Mouse (Mus musculus) layer of hippocampus, postnatal 14 days (tissue): ENCODE data around the gene Otulinl. TPM values are rescaled to one million over a fixed set of nuclear protein-coding genes. Genes with fewer than 3 reads are reported as not detected.

Experiments
- DNase-seq, 2 experiments: peaks; one replicate each; pipeline ENCODE4 v3.0.0; 2021 to 2022; ENCODE audit warnings: low spot score in 2 of 2, mixed read lengths in 1 of 2
- total RNA-seq, 2 experiments: library from RNA; stranded (reverse); gene quantifications; 2 replicates each; pipeline ENCODE4 v1.2.3; 2021

Otulinl gene
- total RNA-seq, 2 experiments from 2014 or later, result 31.1 to 32.0 TPM

DNA sequence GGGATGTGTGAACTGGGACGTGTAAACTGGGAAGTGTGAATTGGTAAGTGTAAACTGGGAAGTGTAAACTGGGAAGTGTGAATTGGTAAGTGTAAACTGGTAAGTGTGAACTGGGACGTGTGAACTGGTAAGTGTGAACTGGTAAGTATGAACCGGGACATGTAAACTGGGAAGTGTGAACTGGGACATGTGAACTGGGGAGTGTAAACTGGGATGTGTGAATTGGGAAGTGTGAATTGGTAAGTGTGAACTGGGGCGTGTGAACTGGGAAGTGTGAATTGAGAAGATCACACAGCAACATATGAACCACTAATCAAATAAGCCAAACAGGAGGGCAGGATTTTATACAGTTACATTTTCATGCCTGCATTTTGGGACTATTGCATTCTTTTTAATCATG, 23.0 kb downstream of the Otulinl start:
- no peak for DNase-seq

DNA sequence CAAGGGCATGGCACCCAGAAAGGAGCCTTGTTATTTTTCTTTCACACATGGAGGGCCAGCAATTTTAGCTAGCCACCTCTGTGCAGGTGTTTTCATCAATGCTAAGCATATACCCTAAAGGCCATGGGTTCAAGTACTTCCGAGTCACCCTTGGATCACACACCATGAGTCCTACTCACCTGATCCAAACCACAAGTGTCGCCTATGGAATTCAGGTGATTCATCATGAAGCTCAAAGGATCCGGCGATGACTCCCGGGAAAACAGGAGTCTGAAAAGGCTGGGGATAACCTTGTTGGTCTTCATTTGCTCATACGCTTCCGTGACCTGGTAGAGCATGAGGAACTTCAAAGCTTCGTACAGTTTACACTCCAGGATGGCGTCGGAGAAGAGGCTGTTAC, 23.5 kb downstream of the Otulinl start:
- DNase-seq, result no peak

DNA sequence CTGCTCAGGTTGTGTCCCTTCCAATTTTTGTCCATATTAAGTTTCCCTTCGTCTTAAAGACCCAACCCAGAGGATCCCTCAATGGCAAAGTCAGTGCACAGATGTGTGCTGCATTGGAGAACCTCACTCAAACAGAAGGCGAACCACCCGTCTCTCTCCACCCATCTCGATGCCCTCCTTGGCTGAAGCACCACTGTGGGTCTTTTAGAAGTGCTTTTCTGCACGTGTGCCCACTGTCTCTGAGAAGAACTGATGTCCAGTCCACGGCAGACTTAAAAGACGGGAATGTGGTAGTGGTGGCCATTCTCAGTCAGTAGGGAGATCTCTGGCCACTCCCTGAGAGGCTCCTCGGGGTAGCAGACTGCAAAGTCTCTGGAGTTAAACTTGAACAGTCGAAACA, 24.8 kb downstream of the Otulinl start:
- no peak for DNase-seq

DNA sequence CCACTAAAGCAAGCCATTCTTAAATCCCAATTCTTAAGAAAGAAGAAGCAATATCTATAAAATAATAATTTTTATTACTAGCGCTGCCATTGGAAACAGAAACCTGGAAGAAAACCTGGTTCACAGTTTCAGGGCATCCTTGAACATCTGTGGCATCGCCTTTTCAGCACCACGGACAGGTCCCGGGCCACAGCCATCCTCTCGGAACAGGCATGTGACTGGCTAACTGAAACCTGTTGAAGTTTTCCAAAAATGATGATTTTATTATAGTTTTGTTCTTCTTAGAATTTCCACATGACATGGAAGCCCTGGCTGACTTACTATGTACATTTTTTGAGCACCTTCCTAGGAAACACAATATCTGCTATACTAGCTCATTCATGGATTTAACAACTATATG, 26.4 kb downstream of the Otulinl start:
- no peak for DNase-seq

DNA sequence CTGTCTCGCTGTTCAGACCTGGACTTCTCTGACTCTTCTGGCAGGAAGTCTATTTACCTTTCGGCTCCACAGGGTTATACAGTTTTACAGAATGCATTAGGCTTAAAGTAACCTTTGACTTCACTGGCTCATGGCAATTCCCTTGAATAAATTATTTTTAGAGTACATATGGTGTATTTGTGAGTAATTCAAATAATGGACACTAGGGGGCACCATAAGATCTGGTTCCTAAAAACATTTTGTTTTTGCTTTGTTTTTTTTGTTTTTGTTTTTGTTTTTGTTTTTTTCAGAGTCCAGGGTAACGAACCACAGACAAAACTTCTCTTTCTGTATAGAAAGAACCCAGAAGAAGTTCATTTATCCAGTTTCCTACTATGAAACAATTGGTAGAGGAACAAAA, 33.7 kb downstream of the Otulinl start:
- DNase-seq, result peak in 1 of 2 experiments; percentile 35

DNA sequence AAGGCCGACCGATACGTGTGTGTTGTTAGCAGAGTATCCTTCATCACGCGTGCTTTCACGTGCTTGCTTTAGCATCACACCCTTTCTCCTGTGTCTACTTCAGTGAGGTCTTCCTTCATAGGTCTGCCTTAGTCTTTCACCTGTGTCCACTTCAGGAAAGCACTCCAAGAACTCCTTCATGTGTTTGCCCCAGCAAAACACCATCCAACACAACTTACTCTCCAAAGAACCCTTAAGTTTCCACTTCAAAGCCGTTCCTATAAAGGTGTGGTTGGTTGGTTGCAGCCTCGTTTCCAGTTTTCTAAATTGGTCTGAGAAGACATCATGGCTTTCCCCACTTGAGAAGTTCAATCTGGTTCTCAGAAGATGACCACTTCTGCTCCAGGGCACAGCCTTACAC, 34.7 kb downstream of the Otulinl start:
- DNase-seq, result no peak

DNA sequence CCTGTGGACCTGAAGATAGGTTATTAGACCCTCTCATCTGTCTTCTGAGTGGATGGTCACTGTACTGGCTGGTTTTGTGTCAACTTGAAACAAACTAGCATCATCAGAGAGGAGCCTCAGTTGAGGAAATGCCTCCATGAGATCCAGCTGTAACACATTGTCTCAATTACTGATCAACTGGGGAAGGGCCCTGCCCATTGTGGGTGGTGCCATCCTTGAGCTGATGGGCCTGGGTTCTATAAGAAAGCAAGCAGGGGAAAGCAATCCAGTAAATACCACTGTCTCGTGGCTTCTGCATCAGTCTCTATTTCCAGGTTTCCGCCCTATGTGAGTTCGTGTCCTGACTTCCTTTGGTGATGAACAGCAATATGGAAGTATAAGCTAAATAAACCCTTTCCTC, 36.1 kb downstream of the Otulinl start:
- DNase-seq, result no peak

DNA sequence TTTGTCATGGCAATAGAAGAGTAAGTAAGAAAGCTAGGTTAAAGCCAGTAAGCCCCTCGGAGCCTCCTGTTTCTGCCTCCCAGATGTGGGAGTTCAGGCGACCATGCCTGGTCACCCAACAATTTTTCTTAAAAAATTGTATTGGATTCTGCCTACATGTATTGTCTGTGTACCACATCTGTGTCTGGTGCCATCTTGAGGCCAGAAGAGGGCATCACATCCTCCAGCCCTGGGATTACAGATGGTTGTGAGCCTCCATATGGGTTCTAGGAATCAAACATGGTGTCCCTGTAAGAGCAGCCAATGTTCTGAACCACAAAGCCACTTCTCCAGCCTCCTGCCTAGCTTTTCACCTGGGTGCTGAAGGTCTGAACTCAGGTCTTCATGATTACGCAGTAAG, 38.5 kb downstream of the Otulinl start:
- DNase-seq, result no peak

DNA sequence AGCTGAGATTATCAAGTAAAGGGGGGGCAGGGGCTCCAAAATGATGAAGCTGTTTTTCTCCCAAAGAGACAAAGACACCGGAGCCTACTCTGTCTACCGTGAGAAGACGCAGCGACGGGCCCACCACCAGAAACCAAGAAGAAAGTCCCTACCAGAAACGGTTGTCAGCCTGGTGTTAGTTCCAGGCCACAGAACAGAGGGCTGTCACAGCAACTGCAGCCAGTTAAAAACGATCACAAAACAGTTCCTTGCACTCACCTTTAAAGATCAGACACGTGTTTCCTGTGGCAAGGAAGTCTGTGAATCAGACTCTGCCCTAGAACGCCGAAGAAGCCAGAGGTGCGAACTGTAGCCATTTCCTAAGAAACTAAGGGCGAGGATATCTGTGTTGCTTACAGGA, 40.2 kb downstream of the Otulinl start:
- DNase-seq, result no peak

DNA sequence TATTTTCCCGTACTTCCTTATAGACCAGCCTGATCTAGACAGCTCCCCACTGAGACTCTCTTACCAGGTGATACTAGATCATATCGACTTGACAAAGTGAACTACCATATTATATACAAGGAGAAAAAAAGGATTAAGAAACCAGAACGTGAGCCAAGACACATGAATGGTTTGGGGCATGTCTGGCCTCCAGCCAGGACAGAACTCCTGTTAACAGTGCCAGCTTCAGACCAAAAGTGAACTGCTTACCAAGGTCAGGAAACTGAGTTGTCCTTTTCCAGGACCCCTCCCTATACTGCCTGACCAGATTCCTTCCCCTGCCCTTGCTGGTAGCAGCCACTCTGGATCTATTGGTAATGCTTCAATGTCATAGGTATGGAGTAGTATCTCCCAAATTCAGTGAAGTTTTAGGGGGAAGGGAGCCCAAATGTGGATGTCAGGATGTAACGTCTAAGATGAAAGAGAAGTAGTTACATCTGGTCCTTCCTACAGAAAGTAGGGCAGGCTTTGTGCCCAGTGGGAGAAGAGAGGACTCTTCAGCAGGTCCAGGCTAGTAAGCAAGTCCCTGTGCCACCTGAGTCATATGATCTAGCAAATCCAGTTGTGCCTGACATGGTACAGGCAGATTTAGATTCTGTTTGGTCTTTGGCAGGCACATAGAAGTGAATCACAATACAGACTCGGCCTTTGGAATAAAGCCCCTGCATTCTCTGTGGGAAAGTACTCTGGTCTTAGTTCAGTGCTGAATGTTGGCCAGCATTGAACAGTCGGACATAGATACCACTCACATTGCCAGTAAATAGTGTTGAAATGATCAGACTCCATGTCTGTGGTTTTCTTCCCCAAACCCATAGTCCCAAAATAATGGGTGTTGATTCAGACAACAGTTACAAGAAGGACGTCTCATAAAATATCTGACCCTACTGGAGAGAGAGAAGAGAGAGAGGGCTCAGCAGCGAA, 47.2 kb downstream of the Otulinl start:
- no peak for DNase-seq

DNA sequence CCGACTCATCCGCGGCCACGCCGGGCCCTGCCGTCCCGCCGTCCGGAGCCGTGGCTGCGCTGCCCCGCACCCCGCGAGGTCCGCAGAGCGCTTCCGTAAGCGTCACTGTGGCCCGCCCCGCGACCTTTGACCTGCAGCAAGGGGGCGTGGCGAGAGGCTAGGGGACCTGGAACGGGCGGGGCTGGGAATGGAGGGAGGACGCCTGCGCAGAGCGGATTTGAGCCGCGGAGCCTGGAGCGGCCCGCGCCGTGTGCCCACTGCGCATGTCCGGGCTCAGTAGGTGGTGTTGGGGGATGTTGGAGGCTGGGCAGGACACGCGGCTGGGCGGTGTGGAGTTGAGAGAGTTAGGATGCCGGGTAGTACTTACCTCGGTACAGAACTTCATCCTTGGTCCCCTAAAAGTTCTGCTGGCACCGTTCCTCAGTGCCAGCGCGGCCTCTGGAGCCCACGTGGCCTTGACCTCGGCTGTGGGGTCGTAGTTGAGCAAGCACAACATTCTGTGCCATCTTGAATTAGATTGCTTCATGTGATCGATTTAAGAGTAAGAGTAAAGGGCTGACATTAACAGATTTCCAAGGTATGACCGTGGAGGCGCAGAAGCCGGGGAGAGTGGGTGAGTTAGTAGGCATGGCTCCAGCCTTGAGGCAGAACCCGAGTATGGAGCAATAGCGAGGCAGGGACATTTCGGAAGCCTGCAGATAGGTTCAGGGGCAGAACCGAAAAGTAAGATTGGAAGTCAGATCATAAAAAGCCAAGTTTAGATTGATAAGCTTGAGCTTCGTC, 50.6 kb downstream of the Otulinl start, which contains the start of gene Otulin:
TSS of gene Otulin (minus strand) at position 93 of the 783 bp plus-strand sequence.
- DNase-seq, result peak; percentile 98 to 99

DNA sequence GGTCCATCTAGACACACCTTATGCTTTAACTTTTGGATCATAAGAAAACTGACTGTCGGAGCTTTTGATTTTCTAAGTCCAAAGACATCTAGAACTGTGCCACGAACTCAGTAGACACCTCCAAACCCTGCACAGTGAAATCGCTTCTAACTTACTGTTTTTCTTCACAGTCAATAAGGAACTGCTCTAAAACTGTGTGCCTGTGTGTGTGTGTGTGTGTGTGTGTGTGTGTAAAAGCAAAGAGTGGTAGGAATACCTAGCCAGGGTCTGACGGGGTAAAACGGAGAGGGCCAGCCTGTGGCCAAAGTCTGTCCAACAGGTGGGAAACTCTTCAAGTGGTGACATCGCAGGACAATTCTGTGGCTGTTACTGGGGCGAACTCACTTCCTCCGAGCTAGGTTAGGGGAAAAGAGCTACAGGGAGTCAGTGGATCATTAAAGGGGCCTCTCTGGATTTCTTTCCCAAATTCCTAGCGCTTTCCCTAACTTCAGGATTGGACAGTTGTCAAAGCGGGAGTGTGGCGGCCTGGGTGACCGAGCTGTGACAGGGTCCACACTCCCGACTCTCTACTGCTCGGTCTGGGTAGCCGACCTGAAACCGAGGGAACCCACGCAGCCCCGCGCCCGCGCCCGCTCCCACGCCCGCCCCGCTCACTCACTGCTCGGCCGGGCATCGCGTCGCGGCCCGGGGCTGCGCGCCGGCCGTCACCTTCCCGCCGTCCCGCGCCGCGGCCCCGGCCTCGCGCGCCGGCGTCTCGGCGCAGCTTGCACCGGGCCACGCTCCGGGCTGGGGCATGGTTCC, 51.4 kb downstream of the Otulinl start:
- peak in 1 of 2 experiments; percentile 29 for DNase-seq

DNA sequence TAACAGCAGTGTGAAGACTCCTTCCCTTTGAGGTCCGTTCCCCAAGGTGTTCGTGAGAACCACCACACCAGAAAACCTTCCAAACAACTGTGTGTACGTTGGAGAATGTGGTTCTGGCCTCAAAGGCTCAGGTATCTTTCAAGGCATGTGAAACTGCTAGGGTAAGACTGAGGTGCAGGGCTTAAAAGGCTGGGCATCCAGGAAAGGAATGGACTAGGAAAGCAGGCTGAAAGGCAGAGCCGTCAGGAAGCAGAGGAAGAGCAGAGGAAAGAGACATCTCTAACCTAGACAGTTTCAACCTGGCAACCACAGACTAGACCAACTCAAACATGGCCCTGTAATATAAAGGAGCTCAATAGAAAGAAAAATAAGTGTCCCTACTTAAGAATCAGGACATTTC, 52.3 kb downstream of the Otulinl start:
- DNase-seq, result no peak

DNA sequence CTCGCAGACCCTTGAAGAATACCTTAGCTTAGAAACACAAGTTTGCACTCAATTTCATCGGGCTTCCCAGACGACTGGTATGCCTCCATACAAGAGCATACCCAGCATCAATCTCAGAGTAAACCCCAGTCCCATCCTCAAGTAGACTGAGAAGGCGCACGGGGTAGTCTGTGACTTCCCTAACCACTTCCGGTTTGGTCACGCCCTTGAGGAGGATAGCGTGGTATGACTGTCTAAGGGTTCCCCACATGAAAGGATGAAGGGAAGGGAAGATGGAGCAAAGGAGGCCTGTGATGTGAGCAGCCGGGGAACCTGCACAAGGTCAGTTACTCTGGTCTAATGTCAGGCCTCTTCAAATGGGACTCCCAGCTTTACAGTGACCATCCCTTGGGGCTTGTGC, 53.6 kb downstream of the Otulinl start:
- DNase-seq, result no peak

DNA sequence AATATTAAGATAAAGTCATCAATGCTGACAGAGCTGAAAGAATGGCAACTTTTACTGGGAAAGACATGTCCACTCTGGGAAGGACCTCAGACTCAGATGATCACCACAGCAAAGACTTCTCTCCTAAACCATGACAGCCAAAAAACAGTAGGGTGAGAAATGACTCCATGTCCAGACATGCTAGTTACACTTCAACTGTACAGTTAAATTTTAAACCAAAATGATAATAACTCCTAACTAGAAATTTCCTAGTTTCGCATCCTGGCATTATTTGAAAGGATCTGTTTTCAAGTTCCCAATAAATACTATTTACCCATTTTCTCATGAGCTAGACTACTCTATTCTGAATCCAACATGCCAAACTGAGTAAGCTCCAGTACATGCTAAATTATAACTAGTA, 55.1 kb downstream of the Otulinl start:
- no peak for DNase-seq

DNA sequence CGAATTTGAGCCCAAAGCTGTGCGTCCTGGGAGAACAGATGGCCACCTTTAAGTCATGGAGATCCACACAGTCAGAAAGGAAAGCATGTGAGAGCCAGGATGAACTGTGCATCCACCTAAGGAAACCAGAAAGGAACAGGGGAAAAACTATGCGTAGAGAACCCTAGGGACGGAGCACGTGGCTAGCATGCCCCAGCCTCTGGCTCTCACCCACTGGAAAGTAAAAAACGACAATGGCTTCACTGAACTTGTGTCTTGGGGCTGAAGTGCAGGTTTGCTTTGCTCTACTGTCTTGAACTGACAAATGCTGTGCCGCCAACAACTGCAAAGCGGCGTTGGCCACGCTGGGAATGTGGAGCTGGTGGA, 55.5 kb downstream of the Otulinl start:
- DNase-seq, result no peak

DNA sequence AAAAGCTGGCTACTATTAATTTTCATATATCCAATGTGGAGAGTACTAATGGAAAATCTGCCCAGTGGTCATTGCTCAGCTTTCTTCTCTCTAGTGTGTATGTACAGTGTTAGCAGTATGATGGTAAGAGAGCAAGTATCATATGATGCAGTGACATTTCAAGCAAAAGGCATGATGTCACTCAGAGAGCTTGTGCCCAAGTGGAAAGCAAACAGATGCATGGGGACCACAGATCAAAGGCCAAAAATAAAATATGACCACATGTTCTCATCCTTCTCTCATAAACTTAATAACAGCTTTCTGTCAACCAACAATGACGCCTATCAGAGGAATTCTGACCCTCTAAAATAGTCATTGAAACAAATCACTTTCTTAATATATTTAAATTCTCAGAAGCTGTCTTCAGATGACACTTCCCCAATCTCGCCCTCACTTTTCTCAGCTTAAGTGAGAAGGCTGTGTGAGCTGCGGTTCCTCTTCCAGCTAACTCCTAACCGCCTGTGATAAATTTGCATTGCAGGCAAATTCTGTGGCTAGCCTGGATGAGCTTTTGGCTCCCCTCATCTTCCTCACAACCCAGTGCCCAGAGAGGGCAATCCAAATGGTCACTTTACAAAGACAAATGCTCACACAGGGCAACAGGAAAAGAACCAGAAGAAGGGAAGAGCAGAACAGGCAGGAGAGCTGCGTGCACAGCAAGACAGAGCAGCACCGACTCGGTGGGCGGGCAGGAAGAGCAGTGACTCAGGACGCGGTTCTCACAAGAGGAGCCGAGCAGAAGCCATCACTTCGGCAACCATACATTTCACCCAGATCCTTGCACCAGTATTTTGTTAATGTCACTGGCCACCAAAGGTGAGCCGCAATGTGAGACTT, 56.1 kb downstream of the Otulinl start:
- no peak for DNase-seq

DNA sequence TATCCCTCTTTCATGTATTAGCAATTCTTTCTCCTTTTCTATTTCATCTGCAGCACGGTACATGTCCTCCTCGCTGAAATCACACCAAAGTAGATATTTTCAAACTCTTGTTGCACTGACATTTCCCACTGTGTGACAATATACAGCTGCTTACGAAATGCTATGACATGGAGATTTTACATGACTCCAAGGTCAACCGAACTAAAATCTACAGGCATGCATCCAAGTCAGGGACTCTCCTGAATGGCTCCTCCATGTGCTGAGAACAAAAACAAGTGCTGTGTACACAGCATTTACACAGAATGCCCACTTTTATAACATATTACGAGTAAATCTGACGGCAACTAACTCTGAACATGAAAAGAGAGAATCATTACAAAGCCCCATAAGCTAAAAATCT, 58.1 kb downstream of the Otulinl start:
- DNase-seq, result no peak

DNA sequence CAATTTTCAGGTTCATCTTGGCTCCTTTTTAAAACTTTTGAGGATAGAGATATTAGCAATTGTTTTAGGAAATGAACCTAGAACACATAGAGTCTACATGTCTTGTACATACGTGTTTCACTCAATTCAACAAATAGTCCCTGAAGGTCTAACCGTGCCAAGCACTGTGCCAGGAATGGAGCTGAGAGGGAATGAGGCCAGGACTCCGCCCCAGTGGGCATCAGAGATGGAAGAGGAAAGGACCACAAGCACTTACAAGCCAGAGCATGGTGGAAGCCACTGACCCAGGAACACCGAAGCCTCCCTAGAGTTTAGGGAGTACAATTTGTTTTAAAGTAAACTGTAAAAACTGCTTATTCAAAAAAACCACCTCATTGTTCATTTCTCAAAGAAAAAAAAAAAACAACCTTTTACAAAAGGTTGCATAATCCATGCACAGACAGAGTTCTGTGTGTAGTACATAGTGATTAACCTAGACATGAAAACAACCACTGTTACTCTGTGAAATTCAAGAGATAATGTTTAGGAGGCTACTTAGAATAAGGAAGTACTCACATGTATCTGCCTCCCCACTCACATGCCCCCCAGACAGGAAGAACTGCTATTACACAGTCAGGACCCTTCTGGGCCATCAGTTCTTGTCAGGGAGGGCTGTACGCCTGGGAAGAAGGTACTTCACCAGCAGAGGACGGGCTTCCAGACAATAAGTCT, 60.7 kb downstream of the Otulinl start:
- no peak for DNase-seq

DNA sequence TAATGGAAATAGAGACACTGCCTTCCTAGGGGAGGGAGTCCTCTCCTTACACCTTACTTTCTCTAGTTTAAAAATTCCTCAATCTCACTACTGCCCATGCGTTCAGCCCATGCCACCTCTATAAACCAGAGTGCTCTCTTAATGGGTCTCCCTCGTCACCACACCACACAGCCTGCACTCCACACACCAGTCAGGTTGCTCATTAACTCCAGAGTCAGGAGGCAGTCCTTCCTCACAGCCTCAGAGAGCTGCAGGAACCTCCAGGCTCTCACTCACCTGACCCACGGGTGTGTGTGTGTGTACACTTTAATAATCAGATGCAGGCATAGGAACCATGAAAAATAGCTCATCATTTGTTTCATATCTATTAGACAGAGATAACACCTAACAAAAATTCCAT, 61.7 kb downstream of the Otulinl start:
- no peak for DNase-seq
